Mouse (Mus musculus): ENCODE measurements around the gene Frem2. TPM values are rescaled to one million over a fixed set of nuclear protein-coding genes. Genes with fewer than 3 reads are reported as not detected.

Gene Frem2
- total RNA-seq (2014; fragmentation: Nextera tagmentation) (not detected in 2 replicates), total RNA-seq (2017) (not detected in 2 replicates)

- ATAC-seq (replicated peaks; ENCODE audit: poor library complexity, severe bottlenecking): 0 out of 2 replicates have a peak, but pooled peaks have one; percentile 12
These were observed at the start of gene Frem2 for GRCm38 (mm10) chr3:53656878-53657561. TSS of gene Frem2 (minus strand) at chr3:53657355.

DNA sequence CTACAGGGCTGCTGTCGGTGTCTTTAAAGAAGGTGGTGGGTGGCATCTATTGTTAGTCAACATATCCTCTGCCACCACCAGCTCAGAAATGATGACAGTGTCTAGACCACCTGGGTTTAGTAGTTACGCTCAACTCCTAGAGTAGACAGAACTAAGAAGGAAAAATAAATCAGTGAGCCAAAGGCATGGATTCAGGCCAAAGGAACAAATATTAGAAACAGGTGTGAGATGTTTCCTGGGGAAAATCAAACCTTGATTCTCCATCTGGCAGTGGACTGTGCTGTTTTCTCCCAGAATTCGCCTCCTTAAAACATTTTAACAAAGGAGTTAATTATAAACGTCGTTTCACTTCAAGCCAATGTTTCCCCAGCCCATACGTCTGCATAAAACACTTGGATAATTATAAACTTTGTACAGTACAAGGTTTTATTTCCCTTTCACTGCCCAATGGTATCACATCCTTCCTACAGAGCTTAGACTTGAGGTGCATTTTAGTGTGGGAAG, 48.9 kb upstream of the Frem2 start:
- no peak for ATAC-seq (replicated peaks; ENCODE audit: poor library complexity, severe bottlenecking)

GRCm38 (mm10) chr3:53703126-53703505, 46.0 kb upstream of the Frem2 start:
- no peak for ATAC-seq (replicated peaks; ENCODE audit: poor library complexity, severe bottlenecking)

- ATAC-seq (replicated peaks; ENCODE audit: poor library complexity, severe bottlenecking): no peak
These were observed 45.4 kb upstream of the Frem2 start for GRCm38 (mm10) chr3:53702421-53703125.

DNA sequence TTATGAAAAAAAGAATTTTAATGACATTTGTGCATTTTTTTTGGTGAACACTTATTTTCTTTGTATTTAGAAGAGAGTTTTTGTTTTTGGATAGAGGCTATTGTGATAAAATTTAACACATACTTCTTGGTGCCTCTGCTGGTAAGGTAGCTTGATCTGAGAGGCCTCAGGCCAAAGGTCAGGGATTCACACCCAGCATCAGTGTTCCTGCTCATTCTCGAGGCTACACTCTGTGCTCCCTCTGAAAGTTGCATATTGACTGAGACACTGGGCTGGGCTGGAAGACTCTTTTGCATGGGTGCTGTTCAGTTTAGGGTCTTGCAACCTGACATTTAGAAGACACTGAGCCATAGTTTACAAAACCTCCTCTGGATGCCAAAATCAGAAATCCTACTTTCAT, 44.8 kb upstream of the Frem2 start:
- ATAC-seq (replicated peaks; ENCODE audit: poor library complexity, severe bottlenecking): no peak

DNA sequence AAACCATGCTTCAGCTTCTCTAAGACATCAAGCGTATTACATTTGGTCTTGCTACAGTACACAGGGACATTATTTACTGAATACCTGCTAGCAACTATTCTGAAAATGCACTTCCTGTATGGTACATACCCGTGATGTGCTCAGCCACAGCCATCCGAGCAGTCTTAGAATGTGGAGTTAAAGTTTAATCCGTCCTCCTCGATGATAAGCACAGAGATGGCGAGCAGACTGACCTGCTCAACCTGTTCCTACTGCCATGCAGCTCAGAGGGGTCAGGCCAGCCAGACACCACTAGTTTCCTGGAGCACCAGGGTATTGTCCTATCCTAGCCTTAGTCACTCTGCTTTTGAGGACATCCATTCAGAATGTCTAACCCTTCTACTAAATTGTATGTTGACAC, 30.6 kb upstream of the Frem2 start:
- no peak for ATAC-seq (replicated peaks; ENCODE audit: poor library complexity, severe bottlenecking)

DNA sequence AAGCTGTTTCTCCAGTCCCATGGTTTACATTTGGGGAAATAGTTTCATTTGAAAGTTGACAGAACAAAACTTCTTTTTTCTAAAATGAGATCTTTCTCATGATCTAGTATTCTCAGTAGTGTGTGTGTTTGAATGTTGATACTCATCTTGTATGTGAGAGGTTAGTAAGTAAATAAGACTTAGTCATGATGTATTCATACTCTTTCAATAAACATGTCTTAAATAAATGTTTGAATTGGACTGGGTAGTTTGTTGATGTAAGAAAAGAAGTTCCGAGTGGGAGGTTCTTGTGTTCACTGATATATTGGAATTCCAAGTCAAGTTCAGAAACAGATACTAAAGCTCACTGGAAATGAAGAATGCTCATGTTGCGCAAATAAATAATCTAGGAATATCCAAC, 25.1 kb upstream of the Frem2 start:
- no peak for ATAC-seq (replicated peaks; ENCODE audit: poor library complexity, severe bottlenecking)

GRCm38 (mm10) chr3:53680816-53681215, 23.7 kb upstream of the Frem2 start:
- no peak for ATAC-seq (replicated peaks; ENCODE audit: poor library complexity, severe bottlenecking)

DNA sequence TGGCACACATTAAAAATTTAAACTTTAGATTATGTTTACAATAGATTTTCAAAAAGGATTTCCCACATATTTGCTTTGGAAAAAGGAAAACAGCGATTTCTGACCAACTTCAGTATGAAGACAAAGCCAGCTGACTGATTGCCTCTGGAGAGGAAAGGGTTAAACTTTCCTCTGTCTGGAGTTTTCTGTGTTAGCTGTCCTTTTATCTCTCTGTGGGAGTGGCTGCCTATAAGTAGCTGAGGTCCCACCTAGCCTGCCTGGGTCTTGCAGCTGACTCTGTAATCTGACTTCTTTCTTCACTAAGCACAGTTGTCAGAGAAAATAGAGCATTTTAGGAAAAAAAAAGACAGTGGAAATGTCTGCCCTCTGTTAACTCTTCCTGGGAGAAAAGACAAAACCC, 17.1 kb upstream of the Frem2 start:
- ATAC-seq (replicated peaks; ENCODE audit: poor library complexity, severe bottlenecking): no peak

DNA sequence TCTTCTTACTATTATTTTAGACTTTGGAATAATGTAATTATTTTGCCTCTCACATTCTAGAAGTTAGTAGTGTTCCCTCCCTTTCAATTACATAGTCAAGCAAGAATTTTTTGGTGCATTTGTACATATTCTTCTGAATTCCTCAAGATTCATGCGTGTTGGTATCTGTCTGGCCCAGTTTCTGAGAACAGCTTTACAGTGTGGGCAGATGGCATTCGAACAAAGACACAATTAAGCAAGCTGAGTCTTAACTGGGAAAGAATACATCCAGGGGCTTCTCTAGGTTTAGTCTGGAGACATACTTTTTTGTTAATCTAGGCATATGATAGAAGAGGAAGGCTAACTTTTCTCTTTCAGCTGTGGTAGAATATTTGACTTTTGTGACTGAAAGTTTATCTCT, 12.6 kb upstream of the Frem2 start:
- no peak for ATAC-seq (replicated peaks; ENCODE audit: poor library complexity, severe bottlenecking)

GRCm38 (mm10) chr3:53657744-53658534, 784 bp upstream of the Frem2 start:
- ATAC-seq (replicated peaks; ENCODE audit: poor library complexity, severe bottlenecking): no peak

GRCm38 (mm10) chr3:53656328-53656877, 752 bp downstream of the Frem2 start:
- peak; percentile 43; the same call in 1 of the 2 replicates for ATAC-seq (replicated peaks; ENCODE audit: poor library complexity, severe bottlenecking)

GRCm38 (mm10) chr3:53655343-53655742, 1.8 kb downstream of the Frem2 start:
- no peak for ATAC-seq (replicated peaks; ENCODE audit: poor library complexity, severe bottlenecking)

DNA sequence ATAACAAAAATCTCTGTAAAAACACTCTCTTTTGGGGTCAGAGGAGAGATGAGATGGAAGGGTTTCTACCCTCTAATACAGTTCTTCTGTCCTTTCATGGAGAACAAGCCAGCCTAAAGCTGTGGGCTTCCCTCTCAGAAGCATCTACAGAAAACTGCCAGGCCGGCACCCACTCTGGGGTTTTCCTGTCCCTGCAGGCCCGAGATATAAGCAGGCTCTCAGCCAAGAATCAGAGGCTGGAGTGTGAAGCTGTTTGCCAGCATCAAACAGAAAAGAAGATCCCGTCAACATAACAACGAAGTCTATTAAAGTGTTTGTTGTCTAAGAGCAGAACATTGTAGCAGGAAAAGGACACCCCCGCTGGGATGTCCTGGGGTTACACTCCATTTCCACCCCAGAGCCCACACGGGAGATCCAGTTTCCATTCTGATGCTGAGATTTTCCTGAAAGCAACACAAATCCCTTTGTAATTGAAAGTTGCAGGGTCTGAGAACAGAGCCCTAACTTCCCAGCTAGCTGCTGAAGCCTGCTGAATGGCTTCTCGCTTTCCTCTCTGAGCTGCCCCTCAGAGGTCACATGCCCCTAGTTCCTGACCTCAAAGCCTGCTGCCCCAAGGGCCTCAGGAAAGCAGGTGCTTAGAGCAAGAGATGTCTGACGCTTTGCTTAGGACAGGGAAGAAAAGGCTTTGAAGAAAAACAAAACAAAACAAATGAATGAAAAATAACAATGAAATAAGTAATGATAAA, 7.0 kb downstream of the Frem2 start:
- no peak for ATAC-seq (replicated peaks; ENCODE audit: poor library complexity, severe bottlenecking)

GRCm38 (mm10) chr3:53649425-53649824, 7.7 kb downstream of the Frem2 start:
- no peak for ATAC-seq (replicated peaks; ENCODE audit: poor library complexity, severe bottlenecking)

- ATAC-seq (replicated peaks; ENCODE audit: poor library complexity, severe bottlenecking): no peak
These were observed 8.3 kb downstream of the Frem2 start for GRCm38 (mm10) chr3:53648902-53649301.

DNA sequence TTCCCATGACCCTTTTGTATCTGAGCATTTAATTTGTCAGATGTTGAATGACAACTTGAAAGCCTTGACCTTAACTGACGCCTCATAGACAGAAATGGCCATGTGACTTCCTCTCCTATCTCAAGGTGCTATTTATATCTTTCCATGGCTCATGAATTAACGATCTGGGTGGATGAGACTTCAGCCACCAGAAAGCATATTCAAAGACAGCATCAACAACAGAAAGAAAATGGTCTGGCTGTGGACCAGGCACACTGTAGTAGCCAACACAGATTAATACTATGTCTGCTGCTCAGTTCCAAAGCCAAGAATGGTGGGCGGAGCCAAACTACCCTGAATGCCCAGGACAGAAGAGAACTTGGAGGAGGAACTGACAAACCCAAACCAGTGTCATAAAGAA, 21.2 kb downstream of the Frem2 start:
- ATAC-seq (replicated peaks; ENCODE audit: poor library complexity, severe bottlenecking): no peak

- no peak for ATAC-seq (replicated peaks; ENCODE audit: poor library complexity, severe bottlenecking)
These were observed 26.0 kb downstream of the Frem2 start for GRCm38 (mm10) chr3:53631126-53631525.

DNA sequence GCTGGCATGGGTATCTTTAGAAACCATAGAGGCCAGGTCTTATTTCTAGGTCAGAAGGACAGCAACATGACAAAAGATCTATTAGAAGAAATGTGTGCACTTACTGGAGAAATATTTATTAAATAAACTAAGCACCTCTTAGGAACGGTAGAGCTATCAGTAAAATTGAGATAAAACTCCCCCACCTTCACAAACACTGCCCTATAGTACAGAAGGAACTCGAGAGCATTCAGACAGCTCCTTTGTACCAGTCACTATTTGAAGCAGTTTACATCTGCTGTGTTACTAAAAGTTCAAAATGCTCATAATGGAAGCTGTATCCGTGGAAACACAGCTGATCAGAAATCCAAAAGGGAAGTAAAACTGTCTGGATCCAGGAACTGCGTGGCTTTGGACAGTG, 26.5 kb downstream of the Frem2 start:
- no peak for ATAC-seq (replicated peaks; ENCODE audit: poor library complexity, severe bottlenecking)

DNA sequence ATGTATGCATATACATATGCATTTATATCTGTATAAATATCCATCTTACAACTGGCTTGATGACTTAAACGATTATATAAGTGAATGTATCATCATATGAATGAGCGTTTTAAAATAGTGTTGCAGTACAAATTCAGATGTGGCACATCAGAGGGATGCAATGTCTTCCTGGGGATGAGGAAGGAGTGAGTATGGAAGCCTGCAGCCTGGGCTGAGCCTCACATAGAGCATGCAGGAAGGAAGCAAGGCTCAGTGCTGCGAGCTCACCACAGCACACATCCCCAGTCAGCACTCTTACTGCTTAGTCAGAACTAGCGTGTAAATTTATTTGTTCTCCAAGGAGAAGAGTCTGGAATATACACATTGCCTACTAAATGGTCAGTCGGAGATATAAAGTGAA, 27.2 kb downstream of the Frem2 start:
- no peak for ATAC-seq (replicated peaks; ENCODE audit: poor library complexity, severe bottlenecking)
